Mouse (Mus musculus) left cerebral cortex, postnatal 25 days (tissue): Measurements from ENCODE around the gene Nucb2. TPM values are rescaled to one million over a fixed set of nuclear protein-coding genes. Genes with fewer than 3 reads are reported as not detected.
A peak's percentile ranks its signal among the peaks of the same experiment; 100 is the strongest.

Experiments
- DNase-seq, 2 experiments: peaks; one replicate each; pipeline ENCODE4 v3.0.0; 2022; ENCODE audit warnings: low spot score in 2 of 2, mixed read lengths in 1 of 2
- intact Hi-C: fragments of 180-260 bp; cut with DNase I; formaldehyde crosslinking; loops from one replicate; pipeline ENCODE4 v1.15.1; 2025
- total RNA-seq, 2 experiments: library from RNA; stranded (reverse); gene quantifications; 2 replicates each; pipeline ENCODE4 v1.2.3; 2021

The Nucb2 gene
- total RNA-seq = 10 to 100 TPM; 22.3 to 23.7 TPM

- peak; percentile 99 to 100 for DNase-seq
- intact Hi-C loops = loop anchor here (5.0 kb wide), 2 partner anchors 47 to 62 kb away; partner anchors contain the start of gene Pik3c2a
Observed at GRCm38 (mm10) chr7:116503879-116504817, at the start of gene Nucb2. Nucb2 (plus strand) TSS chr7:116504369.

- no peak for DNase-seq
- intact Hi-C loops = loop anchor here (5.0 kb wide), 2 partner anchors 45 to 150 kb away; partner anchors contain the start of gene Nucb2
Observed at GRCm38 (mm10) chr7:116456964-116457363, 47.2 kb upstream of the Nucb2 start.

GRCm38 (mm10) chr7:116457391-116457790, 46.8 kb upstream of the Nucb2 start:
- intact Hi-C loops = loop anchor here (5.0 kb wide), 2 partner anchors 45 to 150 kb away; partner anchors contain the start of gene Nucb2

GRCm38 (mm10) chr7:116458985-116459441, 45.2 kb upstream of the Nucb2 start:
- intact Hi-C loops = loop anchor here (5.0 kb wide), 2 partner anchors 43 to 148 kb away; partner anchors contain the start of gene Nucb2
- peak in 1 of 2 experiments; percentile 26 for DNase-seq

More at GRCm38 (mm10) chr7:116457391-116457790, 46.8 kb upstream of the Nucb2 start:
- no peak for DNase-seq

GRCm38 (mm10) chr7:116462114-116462513, 42.1 kb upstream of the Nucb2 start:
- no peak for DNase-seq
- intact Hi-C loops = no loop called here

GRCm38 (mm10) chr7:116475836-116476235, 28.3 kb upstream of the Nucb2 start:
- DNase-seq = no peak
- intact Hi-C loops = no loop called here

- intact Hi-C loops = no loop called here
- no peak for DNase-seq
Observed at GRCm38 (mm10) chr7:116476264-116476663, 27.9 kb upstream of the Nucb2 start.

- DNase-seq = no peak
- intact Hi-C loops = no loop called here
Observed at GRCm38 (mm10) chr7:116483106-116483505, 21.1 kb upstream of the Nucb2 start.

- intact Hi-C loops = no loop called here
- DNase-seq = no peak
Observed at GRCm38 (mm10) chr7:116483782-116484181, 20.4 kb upstream of the Nucb2 start.

GRCm38 (mm10) chr7:116484213-116484612, 20.0 kb upstream of the Nucb2 start:
- intact Hi-C loops = no loop called here
- no peak for DNase-seq

- intact Hi-C loops = no loop called here
Observed at GRCm38 (mm10) chr7:116485062-116485601, 19.0 kb upstream of the Nucb2 start.

GRCm38 (mm10) chr7:116491113-116491512, 13.1 kb upstream of the Nucb2 start:
- intact Hi-C loops = no loop called here

More at GRCm38 (mm10) chr7:116485062-116485601, 19.0 kb upstream of the Nucb2 start:
- DNase-seq = no peak

GRCm38 (mm10) chr7:116493267-116494003, 10.7 kb upstream of the Nucb2 start:
- no peak for DNase-seq
- intact Hi-C loops = no loop called here

More at GRCm38 (mm10) chr7:116491113-116491512, 13.1 kb upstream of the Nucb2 start:
- peak in 1 of 2 experiments; percentile 19 for DNase-seq

GRCm38 (mm10) chr7:116494618-116495017, 9.6 kb upstream of the Nucb2 start:
- intact Hi-C loops = no loop called here
- no peak for DNase-seq

GRCm38 (mm10) chr7:116496760-116497159, 7.4 kb upstream of the Nucb2 start:
- intact Hi-C loops = no loop called here
- DNase-seq = no peak

- no peak for DNase-seq
- intact Hi-C loops = loop anchor here (5.0 kb wide), 2 partner anchors 47 to 62 kb away; partner anchors contain the start of gene Pik3c2a
Observed at GRCm38 (mm10) chr7:116504818-116505170, 625 bp downstream of the Nucb2 start.

- intact Hi-C loops = no loop called here
- peak in 1 of 2 experiments; percentile 9 for DNase-seq
Observed at GRCm38 (mm10) chr7:116514030-116514429, 9.9 kb downstream of the Nucb2 start.

- DNase-seq = no peak
- intact Hi-C loops = no loop called here
Observed at GRCm38 (mm10) chr7:116514546-116514945, 10.4 kb downstream of the Nucb2 start.

- no peak for DNase-seq
- intact Hi-C loops = no loop called here
Observed at GRCm38 (mm10) chr7:116515059-116515458, 10.9 kb downstream of the Nucb2 start.
